Mouse (Mus musculus) MEL (cell line): Measurements from ENCODE around the gene Rbm15b. TPM values are rescaled to one million over a fixed set of nuclear protein-coding genes. Genes with fewer than 3 reads are reported as not detected.

Source experiments
- DNase-seq: peaks from one replicate; pipeline ENCODE4 v3.0.0; 2011; ENCODE audit warnings: low read depth, low spot score
- H3K27ac ChIP-seq: 2 replicates; pipeline ENCODE4 v1.5.1; 2012; ENCODE audit warnings: low read depth, mild to moderate bottlenecking, control low read depth, low read length, moderate library complexity; ENCODE audit not compliant: control insufficient read depth
- H3K27me3 ChIP-seq, 2 experiments: fragments of 150-350 bp in 1 of 2; sonication (generic) in 1 of 2; 2 replicates each; pipeline ENCODE4 v1.6.1; 2012; ENCODE audit warnings: low read length in 2 of 2, mild to moderate bottlenecking in 2 of 2, improper control_type of control experiment in 1 of 2, moderate library complexity in 1 of 2; ENCODE audit not compliant: insufficient read depth in 2 of 2, control insufficient read depth in 1 of 2
- H3K36me3 ChIP-seq, 2 experiments: 2 replicates each; pipeline ENCODE4 v1.6.1; 2012 to 2014; ENCODE audit warnings: low read length in 2 of 2, improper control_type of control experiment in 1 of 2, inconsistent platforms in 1 of 2, mild to moderate bottlenecking in 1 of 2; ENCODE audit not compliant: insufficient read depth in 2 of 2, control insufficient read depth in 1 of 2
- H3K4me1 ChIP-seq, 2 experiments: fragments of 150-350 bp in 1 of 2; sonication (generic) in 1 of 2; 2 replicates each; pipeline ENCODE4 v1.6.1; 2012; ENCODE audit warnings: low read length in 2 of 2, improper control_type of control experiment in 1 of 2, mild to moderate bottlenecking in 1 of 2; ENCODE audit not compliant: insufficient read depth in 2 of 2, control insufficient read depth in 1 of 2
- H3K4me3 ChIP-seq, 2 experiments: fragments of 150-350 bp in 1 of 2; sonication (generic) in 1 of 2; 2 replicates each; pipeline ENCODE4 v1.5.1; 2012; ENCODE audit warnings: low read depth in 2 of 2, low read length in 2 of 2, mild to moderate bottlenecking in 2 of 2, moderate library complexity in 2 of 2, control low read depth in 1 of 2, improper control_type of control experiment in 1 of 2; ENCODE audit not compliant: control insufficient read depth in 1 of 2, insufficient read depth in 1 of 2
- H3K79me2 ChIP-seq: 2 replicates; pipeline ENCODE4 v1.6.1; 2012; ENCODE audit warnings: mild to moderate bottlenecking, low read length, moderate library complexity; ENCODE audit not compliant: control insufficient read depth, poor library complexity, insufficient read depth
- H3K9ac ChIP-seq: 2 replicates; pipeline ENCODE4 v1.6.1; 2012; ENCODE audit warnings: low read depth, mild to moderate bottlenecking, control low read depth, low read length, moderate library complexity; ENCODE audit not compliant: control insufficient read depth, poor library complexity, severe bottlenecking
- H3K9me3 ChIP-seq: fragments of 150-350 bp; sonication (generic); replicated peaks from 2 replicates; pipeline ENCODE4 v1.6.1; 2012; ENCODE audit warnings: mild to moderate bottlenecking, low read length, improper control_type of control experiment, moderate library complexity; ENCODE audit not compliant: insufficient read depth
- BHLHE40 ChIP-seq: IDR thresholded peaks from 2 replicates; pipeline ENCODE4 v1.6.1; 2012; ENCODE audit warnings: low read depth, mild to moderate bottlenecking, inconsistent platforms, low read length, improper control_type of control experiment, borderline replicate concordance
- CHD2 ChIP-seq: IDR thresholded peaks from 2 replicates; pipeline ENCODE4 v1.6.1; 2011; ENCODE audit warnings: low read length, improper control_type of control experiment
- ETS1 ChIP-seq: IDR thresholded peaks from 2 replicates; pipeline ENCODE4 v1.6.1; 2012; ENCODE audit warnings: low read depth, mild to moderate bottlenecking, inconsistent platforms, low read length, improper control_type of control experiment, moderate library complexity
- JUND ChIP-seq: IDR thresholded peaks from 2 replicates; pipeline ENCODE4 v1.6.1; 2011; ENCODE audit warnings: low read depth, mild to moderate bottlenecking, improper control_type of control experiment, low read length
- KAT2A ChIP-seq: conservative IDR thresholded peaks from 2 replicates; pipeline ENCODE4 v1.6.1; 2012; ENCODE audit warnings: low read depth, low read length, improper control_type of control experiment, inconsistent platforms
- MAFK ChIP-seq: IDR thresholded peaks from 2 replicates; pipeline ENCODE4 v1.6.1; 2011; ENCODE audit warnings: low read depth, mild to moderate bottlenecking, low read length, improper control_type of control experiment, borderline replicate concordance
- MAX ChIP-seq: IDR thresholded peaks from 2 replicates; pipeline ENCODE4 v1.6.1; 2011; ENCODE audit warnings: low read length, improper control_type of control experiment
- MXI1 ChIP-seq: IDR thresholded peaks from 2 replicates; pipeline ENCODE4 v1.6.1; 2011; ENCODE audit warnings: mild to moderate bottlenecking, low read depth, low read length, improper control_type of control experiment
- MYC ChIP-seq: IDR thresholded peaks from 2 replicates; pipeline ENCODE4 v1.6.1; 2011; ENCODE audit warnings: low read depth, mild to moderate bottlenecking, low read length, improper control_type of control experiment, moderate library complexity
- NELFE ChIP-seq: IDR thresholded peaks from 2 replicates; pipeline ENCODE4 v1.6.1; 2011; ENCODE audit warnings: low read depth, low read length, improper control_type of control experiment
- POLR2A ChIP-seq, 2 experiments: IDR thresholded peaks; 2 replicates each; pipeline ENCODE4 v1.6.1; 2011 to 2012; ENCODE audit warnings: low read length in 2 of 2, mild to moderate bottlenecking in 2 of 2, control low read depth in 1 of 2, improper control_type of control experiment in 1 of 2, low read depth in 1 of 2, moderate library complexity in 1 of 2; ENCODE audit not compliant: control insufficient read depth in 1 of 2, insufficient read depth in 1 of 2, poor library complexity in 1 of 2
- POLR2AphosphoS5 ChIP-seq: IDR thresholded peaks from 2 replicates; pipeline ENCODE4 v1.6.1; 2012; ENCODE audit warnings: low read depth, borderline replicate concordance, mild to moderate bottlenecking, inconsistent platforms, low read length, moderate library complexity, mixed read lengths
- TAL1 ChIP-seq: IDR thresholded peaks from 2 replicates; pipeline ENCODE4 v1.6.1; 2012; ENCODE audit warnings: mild to moderate bottlenecking, inconsistent platforms, low read length, moderate library complexity, mixed read lengths
- UBTF ChIP-seq: IDR thresholded peaks from 2 replicates; pipeline ENCODE4 v1.6.1; 2012; ENCODE audit warnings: low read depth, mild to moderate bottlenecking, inconsistent platforms, low read length, improper control_type of control experiment, moderate library complexity, borderline replicate concordance; ENCODE audit not compliant: insufficient read depth
- USF2 ChIP-seq, 2 experiments: IDR thresholded peaks; 2 replicates each; pipeline ENCODE4 v1.6.1; 2011 to 2012; ENCODE audit warnings: improper control_type of control experiment in 2 of 2, low read length in 2 of 2, borderline replicate concordance in 1 of 2, inconsistent platforms in 1 of 2, low read depth in 1 of 2, mild to moderate bottlenecking in 1 of 2; ENCODE audit not compliant: insufficient read depth in 1 of 2
- ZC3H11A ChIP-seq: IDR thresholded peaks from 2 replicates; pipeline ENCODE4 v1.6.1; 2012; ENCODE audit warnings: low read depth, mild to moderate bottlenecking, inconsistent platforms, low read length, improper control_type of control experiment
- ZKSCAN1 ChIP-seq: IDR thresholded peaks from 2 replicates; pipeline ENCODE4 v1.6.1; 2012; ENCODE audit warnings: low read depth, mild to moderate bottlenecking, inconsistent platforms, low read length, improper control_type of control experiment, moderate library complexity
- ZNF384 ChIP-seq: IDR thresholded peaks from 2 replicates; pipeline ENCODE4 v1.6.1; 2012; ENCODE audit warnings: low read depth, mild to moderate bottlenecking, inconsistent platforms, low read length, improper control_type of control experiment
- polyA plus RNA-seq, 2 experiments: library from polyadenylated mRNA; stranded (reverse) in 1 of 2; unstranded in 1 of 2; fragments of >175 nt in 1 of 2; fragments of >200 nt in 1 of 2; gene quantifications; 2 replicates each; pipeline versions ENCODE4 v1.2.1 to v1.2.4; 2012; ENCODE audit warnings: low replicate concordance in 2 of 2, low read depth in 1 of 2; ENCODE audit not compliant: insufficient read length in 2 of 2, insufficient read depth in 1 of 2, missing spikeins in 1 of 2
- total RNA-seq: library from RNA; depleted of rRNA; stranded (reverse); fragments of 300-350 nt; gene quantifications from 2 replicates; pipeline ENCODE4 v1.2.3, GENCODE M21; 2012

Rbm15b gene
- total and polyA plus RNA-seq, 3 experiments = 29.7 to 42.2 TPM; not detected in 1

DNA sequence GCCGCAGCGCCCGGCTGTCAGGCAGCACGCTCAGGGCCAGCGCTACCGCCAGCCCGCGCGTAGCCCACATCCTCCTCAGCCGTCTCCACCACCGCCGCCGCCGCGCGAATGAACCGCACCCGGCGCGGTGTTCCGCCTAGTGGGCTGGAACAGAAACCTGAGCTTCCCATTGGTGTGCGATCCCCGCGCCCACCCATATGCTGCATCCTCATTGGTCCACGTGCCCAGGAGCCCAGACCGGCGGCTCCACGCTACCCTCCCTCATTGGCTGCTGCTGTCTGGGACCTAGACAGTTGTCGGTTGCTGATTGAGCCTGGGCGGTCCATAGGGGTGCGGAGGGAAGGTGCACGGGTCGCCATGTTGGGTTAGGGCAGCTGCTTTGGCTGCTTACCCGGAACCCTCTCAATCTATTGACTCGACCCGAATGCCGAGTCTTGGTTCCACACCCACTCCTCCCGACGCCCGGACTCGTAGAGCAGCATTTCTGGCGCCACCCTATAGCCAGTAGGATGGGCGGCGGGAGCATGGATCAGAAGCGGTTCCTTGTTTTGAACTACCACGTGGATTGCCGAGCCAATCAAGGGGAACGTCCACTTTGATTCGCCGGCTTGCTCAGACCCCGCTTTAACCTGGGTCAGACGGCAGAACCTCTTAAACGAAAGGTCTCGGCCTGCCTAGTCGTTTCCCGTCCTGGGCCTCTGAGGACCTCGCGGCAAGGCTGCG lies 4.8 kb upstream of the Rbm15b start, which contains the start of gene Manf (continued):
- TF ChIP-seq POLR2AphosphoS5 (0 out of 2 replicates have a peak, but pooled peaks have one; percentile 54), BHLHE40 (no peak), MAX (peak; percentile 96), ZNF384 (no peak), NELFE (peak; percentile 95), MYC (peak; percentile 92), JUND (no peak), MXI1 (peak; percentile 98), USF2 (IDR thresholded peaks at IDR 0.05; ENCODE audit: borderline replicate concordance in 1 of 2, insufficient read depth in 1 of 2, low read depth in 1 of 2, low read length in 2 of 2) (peak in 1 of 2 experiments; percentile 28; a peak in 1 of 4 replicates), CHD2 (peak; percentile 85)

DNA sequence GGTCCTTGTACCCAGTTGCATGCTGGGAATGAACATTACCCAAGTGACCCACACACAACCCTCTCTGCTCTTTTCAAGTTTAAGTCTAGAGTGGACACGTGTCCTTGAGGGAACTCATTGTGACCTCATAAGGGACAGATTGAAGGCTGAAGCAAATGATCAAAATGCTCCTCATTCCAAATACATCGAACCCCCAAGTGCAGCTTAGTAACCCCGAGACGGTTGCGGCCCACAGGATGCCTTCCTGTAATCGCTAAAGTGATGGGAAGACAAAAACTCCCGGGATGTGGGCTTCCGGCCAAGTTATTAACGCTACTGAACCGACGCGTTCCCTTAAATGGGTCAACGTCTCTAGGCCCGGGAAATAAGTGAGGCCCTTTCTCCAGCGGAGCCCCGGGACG lies 4.1 kb upstream of the Rbm15b start:
- 0 out of 4 replicates have a peak, but pooled peaks cover 0 to under 1% of the 10 kb centered on the region in 2 experiments for H3K27me3 ChIP-seq
- peak overlapping the region; percentile 95 to 96 for H3K4me3 ChIP-seq
- H3K27ac ChIP-seq = peak overlapping the region; percentile 54
- peak overlapping the region; percentile 87 for H3K9ac ChIP-seq
- H3K4me1 ChIP-seq = peaks cover 6 to 24% of the 10 kb centered on the region in 2 experiments; a peak in 3 of 4 replicates
- peak; percentile 61 for DNase-seq
- peaks cover 3 to 26% of the 10 kb centered on the region in 2 experiments for H3K36me3 ChIP-seq
- peaks cover 32% of the 10 kb centered on the region for H3K79me2 ChIP-seq
- TF ChIP-seq KAT2A = no peak
- 0 out of 2 replicates have a peak, but pooled peaks have one; percentile 2 for TF ChIP-seq ETS1
- TF ChIP-seq ZKSCAN1 = no peak
- no peak; a peak in 1 of 4 replicates for TF ChIP-seq POLR2A (IDR thresholded peaks at IDR 0.05; ENCODE audit: control insufficient read depth in 1 of 2, insufficient read depth in 1 of 2, low read depth in 1 of 2, low read length in 2 of 2, poor library complexity in 1 of 2)
- 0 out of 2 replicates have a peak, but pooled peaks have one; percentile 44 for TF ChIP-seq MAX
- no peak for TF ChIP-seq TAL1
- TF ChIP-seq MAFK = no peak
- TF ChIP-seq MYC = peak; percentile 47; the same call in 1 of the 2 replicates
- TF ChIP-seq UBTF = no peak
- TF ChIP-seq ZC3H11A = no peak
- H3K9me3 ChIP-seq = no peaks in the 10 kb centered on the region
